Mouse (Mus musculus) limb, embryonic 14.5 days (tissue): ENCODE measurements around the gene Cd2. TPM values are rescaled to one million over a fixed set of nuclear protein-coding genes. Genes with fewer than 3 reads are reported as not detected.

ENCODE experiments used
- ATAC-seq: fragments of 200-750 bp; cut with Nextera tagmentation; 2 replicates; pipeline ENCODE4 v1.8.0; 2017; ENCODE audit warnings: low read depth, moderate number of reproducible peaks, moderate TSS enrichment; ENCODE audit not compliant: low FRiP score
- DNase-seq: peaks from one replicate; pipeline ENCODE4 v3.0.0-alpha.2; 2015; ENCODE audit warnings: low spot score
- H3K27ac ChIP-seq: fragments of 300-500 bp; sonication (generic); replicated peaks from 2 replicates; pipeline ENCODE4 v1.5.1; 2014; ENCODE audit warnings: low read depth, mild to moderate bottlenecking, low read length, moderate library complexity, mixed read lengths
- H3K27me3 ChIP-seq: fragments of 300-500 bp; sonication (generic); 2 replicates; pipeline ENCODE4 v1.6.1; 2014; ENCODE audit warnings: low read length, mixed read lengths; ENCODE audit not compliant: control insufficient read depth, insufficient read depth
- H3K36me3 ChIP-seq: fragments of 300-500 bp; sonication (generic); 2 replicates; pipeline ENCODE4 v1.6.1; 2014; ENCODE audit warnings: mild to moderate bottlenecking, low read length, moderate library complexity, mixed read lengths; ENCODE audit not compliant: control insufficient read depth, insufficient read depth
- H3K4me1 ChIP-seq: fragments of 300-500 bp; sonication (generic); 2 replicates; pipeline ENCODE4 v1.6.1; 2014; ENCODE audit warnings: antibody characterized with exemption, low read length, mixed read lengths; ENCODE audit not compliant: control insufficient read depth, insufficient read depth
- H3K4me2 ChIP-seq: fragments of 300-500 bp; sonication (generic); replicated peaks from 2 replicates; pipeline ENCODE4 v1.6.1; 2014; ENCODE audit warnings: low read depth, mild to moderate bottlenecking, low read length, moderate library complexity; ENCODE audit not compliant: severe bottlenecking
- H3K4me3 ChIP-seq: fragments of 300-500 bp; sonication (generic); replicated peaks from 2 replicates; pipeline ENCODE4 v1.5.1; 2014; ENCODE audit warnings: low read length
- H3K9ac ChIP-seq: fragments of 300-500 bp; sonication (generic); 2 replicates; pipeline ENCODE4 v1.6.1; 2014; ENCODE audit warnings: mild to moderate bottlenecking, low read depth, low read length, moderate library complexity; ENCODE audit not compliant: severe bottlenecking
- H3K9me3 ChIP-seq: fragments of 300-500 bp; sonication (generic); 2 replicates; pipeline ENCODE4 v1.6.1; 2016; ENCODE audit warnings: low read length; ENCODE audit not compliant: control insufficient read depth
- POLR2A ChIP-seq: fragments of 200-500 bp; IDR thresholded peaks from 2 replicates; pipeline ENCODE4 v1.8.0; 2012; ENCODE audit warnings: inconsistent platforms, mild to moderate bottlenecking, moderate library complexity, borderline replicate concordance; ENCODE audit not compliant: insufficient read depth, insufficient read length; ENCODE audit errors: extremely low read depth
- WGBS: fragments of 180-500 bp; shearing (Covaris S2); extraction: QIAGEN DNeasy Blood & Tissue Kit; methylation state at CpG from one replicate; pipeline ENCODE4 v1.1.7; 2014; 5-methylcytosine and 5-hydroxymethylcytosine counted together
- polyA plus RNA-seq, 2 experiments: library from polyadenylated mRNA; depleted of rRNA in 1 of 2; stranded (reverse) in 1 of 2; unstranded in 1 of 2; fragments of >200 nt; fragmentation: Nextera tagmentation in 1 of 2; extraction: Ambion mirVana in 1 of 2; gene quantifications; 2 replicates each; pipeline versions ENCODE4 v1.2.1 to v1.2.3; 2012 to 2014

Gene Cd2
- polyA plus RNA-seq, 2 experiments: not detected

DNA sequence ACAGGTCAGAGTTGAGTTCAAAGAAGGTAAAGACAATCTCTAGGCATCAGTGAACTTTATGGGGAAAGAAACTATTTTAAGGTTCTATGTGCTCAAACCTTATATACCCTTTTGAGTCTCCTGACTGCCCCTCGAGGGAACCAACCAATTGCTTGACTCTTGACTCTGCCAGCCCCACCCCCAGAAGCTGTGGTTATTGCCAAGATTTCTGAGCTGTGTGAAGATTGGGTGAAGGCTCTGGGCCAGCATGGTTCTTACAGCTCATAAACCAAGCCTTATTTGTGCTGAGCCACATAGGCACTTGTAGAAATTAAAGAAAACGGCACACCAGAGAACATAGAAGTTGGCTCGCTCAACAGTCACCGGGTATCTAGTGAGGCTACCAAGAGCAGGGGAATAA lies 48.5 kb downstream of the Cd2 start:
- H3K4me3 ChIP-seq: no peak overlapping the region
- no peaks in the 10 kb centered on the region for H3K27me3 ChIP-seq
- ATAC-seq (no peak), DNase-seq (no peak)
- H3K9ac ChIP-seq: no peak overlapping the region
- whole genome bisulfite sequencing: 77% methylated on average over 4 of the region's 4 CpGs
- H3K4me1 ChIP-seq: peaks cover 10% of the 10 kb centered on the region
- H3K4me2 ChIP-seq: no peak overlapping the region
- no peaks in the 10 kb centered on the region for H3K9me3 ChIP-seq
- no peaks in the 10 kb centered on the region for H3K36me3 ChIP-seq
- no peak overlapping the region for H3K27ac ChIP-seq
- TF ChIP-seq POLR2A: no peak

DNA sequence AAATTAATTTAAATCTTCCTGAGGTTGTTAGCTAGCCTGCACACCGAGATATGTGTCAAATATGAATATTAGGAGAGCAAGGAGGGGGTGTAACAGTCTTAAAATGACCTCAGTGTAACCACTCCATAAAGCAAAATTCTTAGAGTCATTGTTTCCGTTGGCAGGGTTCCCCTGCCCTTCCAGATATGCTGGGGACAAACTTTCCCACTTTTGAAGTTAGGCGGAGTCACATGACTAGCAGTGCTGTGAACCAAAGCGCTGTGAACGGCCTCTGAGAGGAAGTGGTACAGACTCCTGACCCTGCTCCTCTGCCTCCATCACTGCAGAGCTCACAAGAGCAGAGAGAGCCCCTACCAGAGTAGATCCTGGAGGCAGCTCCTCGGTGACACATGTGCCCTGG lies 49.0 kb downstream of the Cd2 start:
- DNase-seq (no peak), ATAC-seq (no peak)
- no peaks in the 10 kb centered on the region for H3K9me3 ChIP-seq
- H3K9ac ChIP-seq: no peak overlapping the region
- H3K4me3 ChIP-seq: no peak overlapping the region
- peaks cover 10% of the 10 kb centered on the region for H3K4me1 ChIP-seq
- TF ChIP-seq POLR2A: no peak
- no peaks in the 10 kb centered on the region for H3K36me3 ChIP-seq
- H3K27ac ChIP-seq: no peak overlapping the region
- no peak overlapping the region for H3K4me2 ChIP-seq
- H3K27me3 ChIP-seq: no peaks in the 10 kb centered on the region
- WGBS: 83% methylated on average over 6 of the region's 6 CpGs

DNA sequence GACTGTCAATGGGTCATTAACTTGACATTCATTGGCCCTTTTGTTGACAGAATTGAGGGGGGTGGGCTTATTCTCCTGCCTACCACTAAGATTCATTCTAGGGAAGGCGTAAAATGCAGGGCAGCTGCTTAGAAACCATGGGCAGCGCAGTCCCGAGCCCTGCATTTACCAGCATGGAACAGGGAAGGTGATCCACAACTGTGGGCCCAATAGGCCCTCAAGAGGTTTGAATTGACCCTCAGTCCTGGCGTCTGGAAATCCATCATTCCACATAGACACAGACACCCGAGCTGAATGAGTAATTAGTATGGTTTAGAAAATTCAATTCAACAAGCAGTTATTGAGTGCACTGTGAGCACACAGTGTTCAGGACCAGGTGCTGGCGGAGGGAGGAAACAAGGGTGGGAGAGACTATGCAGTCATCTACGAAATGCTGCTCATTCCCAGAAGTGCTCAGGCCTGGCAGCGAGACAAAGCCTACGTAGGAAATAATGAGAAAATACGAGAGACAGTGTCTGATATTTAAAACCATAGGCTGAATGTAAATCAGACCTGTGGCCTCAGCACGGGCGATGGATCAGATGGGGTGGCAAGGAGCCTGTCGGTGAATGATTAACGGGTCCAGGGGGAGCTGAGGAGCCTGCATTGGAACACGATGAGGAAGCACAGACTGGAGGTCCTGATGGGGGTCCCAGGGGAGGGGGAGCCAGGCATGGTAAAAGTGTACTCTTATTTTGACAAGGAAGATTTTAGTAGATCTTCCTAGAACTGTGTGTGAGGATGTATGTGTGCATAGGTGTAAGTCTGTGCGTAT lies 50.5 kb downstream of the Cd2 start:
- Histone ChIP-seq H3K4me2 (no peak overlapping the region), H3K27me3 (no peaks in the 10 kb centered on the region), H3K4me1 (peaks cover 10% of the 10 kb centered on the region), H3K9me3 (no peaks in the 10 kb centered on the region), H3K9ac (no peak overlapping the region), H3K27ac (no peak overlapping the region), H3K36me3 (no peaks in the 10 kb centered on the region), H3K4me3 (no peak overlapping the region)
- WGBS: 32% methylated on average over 16 of the region's 16 CpGs
- no peak for TF ChIP-seq POLR2A
- DNase-seq (peak; percentile 36), ATAC-seq (no peak)

DNA sequence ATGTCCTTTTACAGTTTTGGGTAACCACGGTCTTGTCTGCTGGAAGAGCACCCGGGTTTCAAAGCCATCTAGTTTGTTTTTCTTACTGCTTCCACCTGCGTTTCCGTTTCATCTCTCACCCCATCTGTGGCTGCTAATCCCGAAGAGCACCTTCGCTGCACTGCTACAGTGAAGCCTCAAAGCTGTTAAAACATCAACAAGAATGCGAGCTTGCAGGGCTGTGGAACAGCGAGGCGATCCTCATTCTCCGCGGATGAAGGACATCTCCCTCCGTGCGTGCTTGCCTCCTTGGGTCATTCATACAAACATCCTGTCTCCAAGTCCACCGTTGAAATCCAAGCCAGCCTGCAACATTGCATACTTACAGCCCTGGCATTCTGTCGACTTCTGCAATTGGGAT lies 51.5 kb downstream of the Cd2 start:
- no peak for ATAC-seq
- Histone ChIP-seq H3K9ac (no peak overlapping the region), H3K36me3 (no peaks in the 10 kb centered on the region), H3K9me3 (no peaks in the 10 kb centered on the region), H3K4me3 (no peak overlapping the region), H3K4me1 (peaks cover 10% of the 10 kb centered on the region), H3K27me3 (no peaks in the 10 kb centered on the region), H3K27ac (no peak overlapping the region), H3K4me2 (no peak overlapping the region)
- WGBS: 49% methylated on average over 15 of the region's 15 CpGs
- DNase-seq: no peak
- TF ChIP-seq POLR2A: no peak

DNA sequence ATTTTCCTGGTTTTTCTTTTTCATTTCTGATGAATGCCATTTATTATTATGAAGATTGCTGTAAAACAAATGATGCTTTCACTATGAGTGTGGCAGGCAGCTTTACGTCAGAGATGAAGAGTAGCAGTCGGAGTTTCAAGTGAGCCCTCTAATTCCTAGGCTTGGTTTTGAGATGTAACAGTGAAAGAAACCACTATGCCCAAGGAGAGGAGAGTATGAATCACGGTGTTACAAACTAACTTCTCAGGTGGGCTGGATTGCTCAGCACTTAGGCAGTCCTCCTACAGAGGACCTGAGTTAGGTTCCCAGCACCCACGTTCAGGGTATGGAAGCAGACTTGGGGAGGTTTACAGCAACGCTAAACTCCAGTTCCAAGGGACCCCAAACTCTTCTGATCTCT lies 52.4 kb downstream of the Cd2 start:
- H3K9ac ChIP-seq: no peak overlapping the region
- H3K4me2 ChIP-seq: no peak overlapping the region
- no peak for TF ChIP-seq POLR2A
- H3K27me3 ChIP-seq: no peaks in the 10 kb centered on the region
- no peak overlapping the region for H3K4me3 ChIP-seq
- no peak for DNase-seq
- H3K36me3 ChIP-seq: no peaks in the 10 kb centered on the region
- H3K9me3 ChIP-seq: no peaks in the 10 kb centered on the region
- 89% methylated on average over 5 of the region's 5 CpGs for WGBS
- peaks cover 10% of the 10 kb centered on the region for H3K4me1 ChIP-seq
- H3K27ac ChIP-seq: no peak overlapping the region
- ATAC-seq: no peak

DNA sequence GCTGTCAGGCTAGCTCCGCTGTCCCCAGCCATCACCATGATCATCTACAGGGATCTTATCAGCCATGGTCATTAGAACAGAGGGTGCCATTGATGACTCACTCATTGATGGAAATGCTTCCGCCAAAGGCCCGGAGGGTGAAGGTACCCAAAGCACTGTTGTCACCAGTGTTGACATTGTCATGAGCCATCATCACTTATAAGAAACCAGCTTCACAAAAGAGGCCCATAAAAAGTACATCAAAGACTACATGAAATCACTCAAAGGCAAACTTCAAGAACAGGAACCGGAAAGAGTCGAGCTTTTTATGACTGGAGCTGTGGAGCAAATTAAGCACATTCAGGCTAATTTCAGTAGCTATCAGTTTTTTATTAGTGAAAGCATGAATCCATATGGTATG lies 54.3 kb downstream of the Cd2 start:
- Histone ChIP-seq H3K4me1 (peaks cover 4% of the 10 kb centered on the region; the same call in 1 of the 2 replicates), H3K36me3 (no peaks in the 10 kb centered on the region), H3K9me3 (no peaks in the 10 kb centered on the region), H3K27ac (no peak overlapping the region), H3K4me2 (no peak overlapping the region), H3K9ac (no peak overlapping the region), H3K4me3 (no peak overlapping the region), H3K27me3 (no peaks in the 10 kb centered on the region)
- DNase-seq: no peak
- WGBS: 56% methylated on average over 5 of the region's 5 CpGs
- ATAC-seq: no peak
- no peak for TF ChIP-seq POLR2A
